Comparison of ENCODE assay signal across 10 mouse cellular contexts in genomic region chr17:6959543-6960259, GRCm38 (mm10). TPM values are rescaled to one million over a fixed set of nuclear protein-coding genes. Genes with fewer than 3 reads are reported as not detected.
DNase-seq lines count a peak whose midpoint lies in the region; ATAC-seq and TF ChIP-seq lines count a peak whose summit lies in the region.
"Not testable (repeated sequence)": the region's sequence is repeated elsewhere in the genome, so short reads cannot be mapped to it uniquely, and the experiment has no call there.
"Had no signal": no experiment of that assay in that cellular context is flagged by ENCODE, and none has a peak within 500 bp of the region (broad histone marks: within the 10 kb centered on the region; RNA-seq: fewer than 3 reads in every experiment).

No protein-coding gene starts in this region.

- intact Hi-C loops in gastrocnemius, adult 2 months (cut with DNase I) = not testable (repeated sequence)

- not testable (repeated sequence) for H3K27me3 ChIP-seq in embryonic facial prominence, embryonic 13.5 days; hindbrain, embryonic 12.5 days; kidney, adult 2 months (replicated peaks; ENCODE audit: control insufficient read depth, insufficient read depth, low read length); limb, embryonic 13.5 days; lung, embryonic 15.5 days; neural tube, embryonic 11.5 days (ENCODE audit: control insufficient read depth, insufficient read depth, low read length)

- not testable (repeated sequence) for H3K36me3 ChIP-seq in embryonic facial prominence, embryonic 13.5 days; hindbrain, embryonic 12.5 days; kidney, adult 2 months (ENCODE audit: control insufficient read depth, insufficient read depth, low read length); limb, embryonic 13.5 days; lung, embryonic 15.5 days; neural tube, embryonic 11.5 days (ENCODE audit: control insufficient read depth, insufficient read depth, low read length)

- H3K9ac ChIP-seq in embryonic facial prominence, embryonic 13.5 days; hindbrain, embryonic 12.5 days; limb, embryonic 13.5 days; lung, embryonic 15.5 days; neural tube, embryonic 11.5 days (ENCODE audit: low read length): not testable (repeated sequence)

- WGBS in embryonic facial prominence, embryonic 13.5 days = 57% methylated on average over 5 of the region's 6 CpGs
- 74% methylated on average over 4 of the region's 6 CpGs for WGBS in hindbrain, embryonic 12.5 days
- WGBS in kidney, adult 2 months = 31% methylated on average over 5 of the region's 6 CpGs
- 57% methylated on average over 5 of the region's 6 CpGs for WGBS in limb, embryonic 13.5 days
- WGBS in lung, embryonic 15.5 days = 55% methylated on average over 4 of the region's 6 CpGs
- 77% methylated on average over 4 of the region's 6 CpGs for WGBS in neural tube, embryonic 11.5 days

- H3K27ac ChIP-seq in embryonic facial prominence, embryonic 13.5 days; hindbrain, embryonic 12.5 days; kidney, adult 2 months (ENCODE audit: insufficient read depth, low read depth, low read length); limb, embryonic 13.5 days; lung, embryonic 15.5 days; neural tube, embryonic 11.5 days (ENCODE audit: low read depth, low read length): not testable (repeated sequence)
- H3K27ac ChIP-seq in gastrocnemius, adult 2 months = peak overlapping the region; percentile 66

- TF ChIP-seq POLR2A in kidney, adult 2 months (IDR thresholded peaks at IDR 0.05; ENCODE audit: low read depth, low read length) = not testable (repeated sequence)

- not testable (repeated sequence) for H3K4me1 ChIP-seq in embryonic facial prominence, embryonic 13.5 days; hindbrain, embryonic 12.5 days; kidney, adult 2 months (ENCODE audit: control insufficient read depth, insufficient read depth, low read length); limb, embryonic 13.5 days; lung, embryonic 15.5 days; neural tube, embryonic 11.5 days (ENCODE audit: control insufficient read depth, insufficient read depth, low read length)

- not testable (repeated sequence) for TF ChIP-seq CTCF in gastrocnemius, adult 2 months (IDR thresholded peaks at IDR 0.05); kidney, adult 2 months (conservative IDR thresholded peaks at IDR 0.05; ENCODE audit: insufficient read depth, insufficient read length, low read depth, low read length)

- DNase-seq in gastrocnemius, adult 2 months; neural tube, embryonic 11.5 days (ENCODE audit: low spot score): not testable (repeated sequence)
- DNase-seq in kidney, adult 2 months = peak; percentile 81

- H3K4me2 ChIP-seq in embryonic facial prominence, embryonic 13.5 days = peak overlapping the region; percentile 54
- H3K4me2 ChIP-seq in hindbrain, embryonic 12.5 days (replicated peaks) = peak overlapping the region; percentile 51
- peak overlapping the region; percentile 58 for H3K4me2 ChIP-seq in limb, embryonic 13.5 days (replicated peaks)
- H3K4me2 ChIP-seq in lung, embryonic 15.5 days = peak overlapping the region; percentile 52
- 0 out of 2 replicates have a peak overlapping the region, but pooled peaks have one; percentile 7 for H3K4me2 ChIP-seq in neural tube, embryonic 11.5 days (ENCODE audit: low read depth)

- H3K4me3 ChIP-seq in embryonic facial prominence, embryonic 13.5 days = peak overlapping the region; percentile 49
- H3K4me3 ChIP-seq in gastrocnemius, adult 2 months = peak overlapping the region; percentile 75
- peak overlapping the region; percentile 51 for H3K4me3 ChIP-seq in hindbrain, embryonic 12.5 days
- not testable (repeated sequence) for H3K4me3 ChIP-seq in kidney, adult 2 months (ENCODE audit: insufficient read depth, low read depth, low read length)
- H3K4me3 ChIP-seq in limb, embryonic 13.5 days = peak overlapping the region; percentile 52
- H3K4me3 ChIP-seq in lung, embryonic 15.5 days = peak overlapping the region; percentile 56
- H3K4me3 ChIP-seq in neural tube, embryonic 11.5 days (ENCODE audit: low read depth, low read length) = peak overlapping the region; percentile 43

- ATAC-seq in embryonic facial prominence, embryonic 13.5 days (ENCODE audit: insufficient number of reproducible peaks, insufficient read depth, low FRiP score, low TSS enrichment, low read depth); hindbrain, embryonic 12.5 days (ENCODE audit: low FRiP score); limb, embryonic 13.5 days (ENCODE audit: low FRiP score, low read depth); lung, embryonic 15.5 days (ENCODE audit: borderline replicate concordance, extremely low read depth, low FRiP score, low TSS enrichment); neural tube, embryonic 11.5 days (ENCODE audit: insufficient read depth, low FRiP score, low TSS enrichment): not testable (repeated sequence)

- not testable (repeated sequence) for H3K9me3 ChIP-seq in embryonic facial prominence, embryonic 13.5 days; hindbrain, embryonic 12.5 days (replicated peaks); limb, embryonic 13.5 days; lung, embryonic 15.5 days; neural tube, embryonic 11.5 days (ENCODE audit: control insufficient read depth, low read length)

RNA-seq across cellular contexts. Expression of gene Tagap1, which starts 1.3 kb away (rescaled TPM):
- polyA plus RNA-seq in embryonic facial prominence, embryonic 13.5 days (2015; fragmentation: Nextera tagmentation; extraction: Ambion mirVana) = 49.7 and 50.8 TPM in 2 replicates
- total RNA-seq in gastrocnemius, adult 2 months (2021) = 10 to 100 TPM; 11.7 to 16.2 TPM
- 46.8 and 51.7 TPM in 2 replicates for polyA plus RNA-seq in hindbrain, embryonic 12.5 days (2016; fragmentation: Nextera tagmentation; extraction: Ambion mirVana)
- polyA plus RNA-seq in kidney, adult 2 months (2012; rRNA removed) = 19.7 and 20.5 TPM in 2 replicates
- 61.3 and 61.8 TPM in 2 replicates for polyA plus RNA-seq in limb, embryonic 13.5 days (2015; fragmentation: Nextera tagmentation; extraction: Ambion mirVana)
- polyA plus RNA-seq in lung, embryonic 15.5 days (2015; fragmentation: Nextera tagmentation; extraction: Ambion mirVana) = 49.3 and 54.2 TPM in 2 replicates
- 56.0 and 58.7 TPM in 2 replicates for polyA plus RNA-seq in neural tube, embryonic 11.5 days (2014; fragmentation: Nextera tagmentation; extraction: Ambion mirVana)

RNA-seq across cellular contexts. Expression of gene Rnaset2b, which starts 10.7 kb away (rescaled TPM):
- polyA plus RNA-seq in embryonic facial prominence, embryonic 13.5 days (2015; fragmentation: Nextera tagmentation; extraction: Ambion mirVana) = 179 and 187 TPM in 2 replicates
- 100 to 1,000 TPM; 100 to 123 TPM for total RNA-seq in gastrocnemius, adult 2 months (2021)
- polyA plus RNA-seq in hindbrain, embryonic 12.5 days (2016; fragmentation: Nextera tagmentation; extraction: Ambion mirVana) = 115 and 126 TPM in 2 replicates
- polyA plus RNA-seq in kidney, adult 2 months (2012; rRNA removed) = 352 and 496 TPM in 2 replicates
- 185 and 192 TPM in 2 replicates for polyA plus RNA-seq in limb, embryonic 13.5 days (2015; fragmentation: Nextera tagmentation; extraction: Ambion mirVana)
- polyA plus RNA-seq in lung, embryonic 15.5 days (2015; fragmentation: Nextera tagmentation; extraction: Ambion mirVana) = 272 and 279 TPM in 2 replicates
- polyA plus RNA-seq in neural tube, embryonic 11.5 days (2014; fragmentation: Nextera tagmentation; extraction: Ambion mirVana) = 110 and 118 TPM in 2 replicates

RNA-seq across cellular contexts. Expression of gene Rsph3b, which starts 11.2 kb away (rescaled TPM):
- polyA plus RNA-seq in embryonic facial prominence, embryonic 13.5 days (2015; fragmentation: Nextera tagmentation; extraction: Ambion mirVana) = 35.2 and 42.7 TPM in 2 replicates
- total RNA-seq in gastrocnemius, adult 2 months (2021) = 10 to 100 TPM; 20.3 to 26.5 TPM
- 45.4 and 45.7 TPM in 2 replicates for polyA plus RNA-seq in hindbrain, embryonic 12.5 days (2016; fragmentation: Nextera tagmentation; extraction: Ambion mirVana)
- polyA plus RNA-seq in kidney, adult 2 months (2012; rRNA removed) = 37.9 and 42.7 TPM in 2 replicates
- 42.9 and 45.8 TPM in 2 replicates for polyA plus RNA-seq in limb, embryonic 13.5 days (2015; fragmentation: Nextera tagmentation; extraction: Ambion mirVana)
- 40.7 and 43.5 TPM in 2 replicates for polyA plus RNA-seq in lung, embryonic 15.5 days (2015; fragmentation: Nextera tagmentation; extraction: Ambion mirVana)
- polyA plus RNA-seq in neural tube, embryonic 11.5 days (2014; fragmentation: Nextera tagmentation; extraction: Ambion mirVana) = 39.9 and 43.2 TPM in 2 replicates

RNA-seq across cellular contexts. Expression of gene Gm49721, which starts 19.0 kb away (rescaled TPM):
- 0.61 TPM in 1 of 2 replicates, not detected in the other for polyA plus RNA-seq in embryonic facial prominence, embryonic 13.5 days (2015; fragmentation: Nextera tagmentation; extraction: Ambion mirVana)
- total RNA-seq in gastrocnemius, adult 2 months (2021) = under 1 TPM in 1 of 2 experiments, not detected in 1; 0.59 TPM
- polyA plus RNA-seq in hindbrain, embryonic 12.5 days (2016; fragmentation: Nextera tagmentation; extraction: Ambion mirVana) = 0.48 and 0.84 TPM in 2 replicates
- polyA plus RNA-seq in kidney, adult 2 months (2012; rRNA removed) = 1.8 and 4.4 TPM in 2 replicates
- polyA plus RNA-seq in limb, embryonic 13.5 days (2015; fragmentation: Nextera tagmentation; extraction: Ambion mirVana) = 0.23 and 0.32 TPM in 2 replicates
- 0.24 TPM in 1 of 2 replicates, not detected in the other for polyA plus RNA-seq in lung, embryonic 15.5 days (2015; fragmentation: Nextera tagmentation; extraction: Ambion mirVana)
- 0.12 and 0.37 TPM in 2 replicates for polyA plus RNA-seq in neural tube, embryonic 11.5 days (2014; fragmentation: Nextera tagmentation; extraction: Ambion mirVana)
- total RNA-seq: common myeloid progenitor, adult 5-6 weeks; gastrocnemius, postnatal 25 days; heart, postnatal 36 days had no signal

Comparison
In these comparisons a context has a peak if more than half of its experiments do, and no peak if none do; other contexts are left out.
1. H3K4me2 ChIP-seq: peak in every context shown above with its lines; median percentile 58 in limb, embryonic 13.5 days; 54 in embryonic facial prominence, embryonic 13.5 days; 52 in lung, embryonic 15.5 days; 51 in hindbrain, embryonic 12.5 days; 7 in neural tube, embryonic 11.5 days.